Mouse (Mus musculus) forebrain, embryonic 12.5 days (tissue): Measurements from ENCODE around the gene 1700001P01Rik. TPM values are rescaled to one million over a fixed set of nuclear protein-coding genes. Genes with fewer than 3 reads are reported as not detected.

ENCODE experiments used
- ATAC-seq: fragments of 200-750 bp; cut with Nextera tagmentation; 2 replicates; pipeline ENCODE4 v1.8.0; 2017; ENCODE audit warnings: moderate TSS enrichment; ENCODE audit not compliant: low FRiP score
- H3K27ac ChIP-seq: fragments of 300-500 bp; sonication (generic); 2 replicates; pipeline ENCODE4 v1.5.1; 2016; ENCODE audit warnings: mild to moderate bottlenecking
- H3K27me3 ChIP-seq: fragments of 300-500 bp; sonication (generic); 2 replicates; pipeline ENCODE4 v1.6.1; 2016; ENCODE audit warnings: mild to moderate bottlenecking
- H3K36me3 ChIP-seq: fragments of 300-500 bp; sonication (generic); replicated peaks from 2 replicates; pipeline ENCODE4 v1.6.1; 2016; ENCODE audit warnings: mild to moderate bottlenecking
- H3K4me1 ChIP-seq: fragments of 300-500 bp; sonication (generic); 2 replicates; pipeline ENCODE4 v1.6.1; 2016
- H3K4me2 ChIP-seq: fragments of 300-500 bp; sonication (generic); 2 replicates; pipeline ENCODE4 v1.6.1; 2016; ENCODE audit warnings: mild to moderate bottlenecking, moderate library complexity
- H3K4me3 ChIP-seq: fragments of 300-500 bp; sonication (generic); replicated peaks from 2 replicates; pipeline ENCODE4 v1.5.1; 2016; ENCODE audit warnings: mild to moderate bottlenecking
- H3K9ac ChIP-seq: fragments of 300-500 bp; sonication (generic); 2 replicates; pipeline ENCODE4 v1.6.1; 2016; ENCODE audit warnings: mild to moderate bottlenecking
- H3K9me3 ChIP-seq: fragments of 300-500 bp; sonication (generic); 2 replicates; pipeline ENCODE4 v1.6.1; 2016
- WGBS: fragments of 180-500 bp; shearing (Covaris S2); methylation state at CpG from one replicate; pipeline ENCODE4 v1.1.7; 2016; 5-methylcytosine and 5-hydroxymethylcytosine counted together
- polyA plus RNA-seq: library from polyadenylated mRNA; unstranded; fragments of >200 nt; fragmentation: Nextera tagmentation; extraction: Ambion mirVana; gene quantifications from 2 replicates; pipeline ENCODE4 v1.2.1, GENCODE M21; 2016

1700001P01Rik gene
- polyA plus RNA-seq, 1 experiment from 2014 or later: 0.55 TPM

DNA sequence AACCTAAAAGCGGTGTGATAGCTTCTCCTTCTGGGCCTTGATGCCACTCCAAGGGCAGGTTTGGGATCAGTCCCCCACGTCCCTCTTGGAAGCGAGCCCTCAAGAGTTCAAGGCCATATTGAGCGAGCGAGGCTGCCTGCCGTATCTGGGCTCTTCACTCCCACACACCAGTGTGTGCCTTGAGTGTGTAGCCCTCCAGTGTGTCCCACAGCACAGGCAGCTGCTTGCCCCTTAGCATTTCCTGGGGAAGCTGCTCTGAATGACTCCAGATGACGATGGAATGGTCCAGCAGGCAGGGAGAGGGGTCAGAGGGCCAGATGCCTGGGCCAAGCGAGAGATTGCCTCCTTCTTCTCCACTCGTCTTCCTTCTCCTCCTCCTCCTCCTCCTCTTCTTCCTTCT is 41.2 kb upstream of the 1700001P01Rik start:
- H3K4me1 ChIP-seq: peaks cover 76% of the 10 kb centered on the region
- 65% methylated on average over 9 of the region's 9 CpGs for WGBS
- no peak overlapping the region for H3K9ac ChIP-seq
- no peak overlapping the region for H3K4me2 ChIP-seq
- H3K4me3 ChIP-seq: no peak overlapping the region
- H3K27me3 ChIP-seq: no peaks in the 10 kb centered on the region
- peaks cover 35% of the 10 kb centered on the region for H3K36me3 ChIP-seq
- H3K27ac ChIP-seq: peak overlapping the region; percentile 51; the same call in 1 of the 2 replicates
- no peak for ATAC-seq
- H3K9me3 ChIP-seq: no peaks in the 10 kb centered on the region

DNA sequence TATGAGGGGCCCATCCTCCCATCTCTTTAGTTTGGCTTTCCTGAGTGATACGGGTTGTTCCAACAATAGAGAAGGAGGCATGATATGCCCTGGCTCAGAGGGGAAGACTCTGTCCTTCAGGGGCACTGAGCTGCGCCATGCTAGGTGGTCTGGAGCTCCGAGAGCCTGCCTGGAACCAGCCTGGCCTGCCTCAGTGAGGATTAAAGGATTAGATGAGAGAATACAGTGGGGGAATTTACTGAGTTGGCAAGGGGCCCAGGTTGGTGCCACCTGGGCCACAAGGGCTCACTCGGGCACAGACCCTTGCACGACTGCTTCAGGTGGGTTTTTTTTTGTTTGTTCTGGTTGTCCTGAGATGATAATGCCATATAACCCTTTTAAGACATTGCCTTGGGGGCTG is 40.5 kb upstream of the 1700001P01Rik start:
- peaks cover 31% of the 10 kb centered on the region for H3K36me3 ChIP-seq
- peaks cover 84% of the 10 kb centered on the region for H3K4me1 ChIP-seq
- no peak for ATAC-seq
- no peaks in the 10 kb centered on the region for H3K9me3 ChIP-seq
- no peak overlapping the region for H3K9ac ChIP-seq
- no peaks in the 10 kb centered on the region for H3K27me3 ChIP-seq
- H3K4me2 ChIP-seq: no peak overlapping the region
- H3K4me3 ChIP-seq: no peak overlapping the region
- 49% methylated on average over 5 of the region's 5 CpGs for WGBS
- peak overlapping the region; percentile 27; the same call in 1 of the 2 replicates for H3K27ac ChIP-seq

DNA sequence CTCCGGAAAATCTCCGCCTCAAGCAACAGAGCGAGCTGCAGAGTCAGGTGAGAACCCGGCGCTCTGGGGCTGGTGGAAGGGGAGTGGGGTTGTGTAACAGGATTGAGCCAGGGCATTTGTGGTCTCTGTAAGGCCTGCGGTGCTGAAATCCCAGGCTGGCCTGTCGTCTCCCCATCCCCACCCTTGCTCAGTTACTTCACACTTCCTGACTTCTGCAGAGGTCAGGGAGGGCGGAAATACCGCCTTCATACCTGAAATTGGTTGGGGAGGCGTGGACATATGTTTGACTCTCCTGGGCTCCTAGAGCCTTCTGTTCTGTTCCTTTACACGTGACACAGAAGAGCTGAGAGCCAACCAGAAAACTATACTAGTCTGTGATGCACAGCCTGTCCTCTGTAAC is 40.0 kb upstream of the 1700001P01Rik start:
- Histone ChIP-seq H3K27me3 (no peaks in the 10 kb centered on the region), H3K9me3 (no peaks in the 10 kb centered on the region), H3K4me3 (no peak overlapping the region), H3K36me3 (peaks cover 26% of the 10 kb centered on the region), H3K27ac (peak overlapping the region; percentile 27), H3K9ac (no peak overlapping the region), H3K4me1 (peaks cover 86% of the 10 kb centered on the region), H3K4me2 (no peak overlapping the region)
- 72% methylated on average over 11 of the region's 11 CpGs for WGBS
- ATAC-seq: no peak

DNA sequence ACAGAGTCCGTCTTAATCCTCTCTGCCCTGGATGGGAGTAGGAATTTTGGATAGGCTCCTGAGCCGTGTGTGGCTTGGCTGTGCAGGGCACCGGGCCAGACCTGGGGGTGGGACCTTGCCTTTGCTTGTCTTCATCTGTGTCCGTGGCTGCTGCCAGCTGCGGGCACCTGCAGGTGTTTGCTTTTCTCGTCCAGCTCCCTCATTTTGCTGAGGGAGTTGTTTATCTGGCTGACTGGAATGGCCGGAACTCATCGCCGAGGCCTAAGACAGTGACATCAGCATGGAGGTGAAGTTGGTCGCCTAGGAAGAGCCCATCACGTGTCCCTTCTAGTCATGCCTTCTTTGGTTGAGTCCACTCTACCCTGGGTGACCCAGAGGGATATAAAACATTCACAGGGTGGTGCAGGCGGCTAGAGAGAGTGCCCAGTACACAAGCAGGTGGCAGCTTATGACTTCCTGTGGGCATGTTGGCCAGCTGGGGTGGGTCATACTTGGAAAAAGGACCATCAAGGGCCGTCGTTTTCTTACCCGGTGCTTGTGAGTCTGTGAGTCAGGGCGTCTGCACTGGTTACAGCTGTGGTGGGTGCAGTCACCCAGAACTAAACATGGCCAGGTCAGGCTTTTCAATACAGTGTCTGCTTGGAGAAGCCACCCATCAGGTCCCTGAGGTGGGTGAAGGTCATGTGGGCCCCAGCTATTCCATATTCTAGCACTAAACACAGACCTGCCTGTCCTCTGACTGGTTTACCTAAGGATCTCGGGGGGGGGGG is 38.2 kb upstream of the 1700001P01Rik start:
- H3K4me3 ChIP-seq: no peak overlapping the region
- no peak overlapping the region for H3K9ac ChIP-seq
- peaks cover 97% of the 10 kb centered on the region for H3K4me1 ChIP-seq
- no peaks in the 10 kb centered on the region for H3K27me3 ChIP-seq
- H3K36me3 ChIP-seq: peaks cover 25% of the 10 kb centered on the region
- WGBS: 86% methylated on average over 17 of the region's 17 CpGs
- no peak overlapping the region for H3K4me2 ChIP-seq
- ATAC-seq: no peak
- peak overlapping the region; percentile 93 for H3K27ac ChIP-seq
- no peaks in the 10 kb centered on the region for H3K9me3 ChIP-seq

DNA sequence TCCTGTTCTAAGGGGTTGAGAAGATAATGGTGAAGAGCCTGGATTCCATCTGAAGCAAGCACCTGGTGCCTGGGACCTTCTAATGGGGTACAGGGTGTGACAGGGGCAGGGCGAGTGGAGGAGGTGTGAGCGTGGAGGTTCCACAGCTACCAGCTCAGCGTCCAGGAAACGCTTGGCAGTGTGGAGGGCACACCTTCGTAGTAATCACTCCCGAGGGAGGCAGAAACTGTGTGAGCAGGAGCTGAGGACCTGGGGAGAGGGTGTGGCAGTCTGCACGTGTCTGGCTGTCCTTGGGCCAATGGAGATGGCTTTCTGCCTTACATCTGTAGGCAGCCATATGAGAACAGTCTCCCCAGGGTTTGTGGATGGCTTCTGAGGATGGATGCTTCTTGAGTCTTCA is 37.4 kb upstream of the 1700001P01Rik start:
- H3K27me3 ChIP-seq: no peaks in the 10 kb centered on the region
- WGBS: 33% methylated on average over 7 of the region's 7 CpGs
- peak overlapping the region; percentile 49 for H3K4me2 ChIP-seq
- H3K9me3 ChIP-seq: no peaks in the 10 kb centered on the region
- peak overlapping the region; percentile 44 for H3K9ac ChIP-seq
- H3K36me3 ChIP-seq: peaks cover 34% of the 10 kb centered on the region
- peak; percentile 30; the same call in 1 of the 2 replicates for ATAC-seq
- H3K4me3 ChIP-seq: peak overlapping the region; percentile 15; the same call in 1 of the 2 replicates
- peaks cover 97% of the 10 kb centered on the region for H3K4me1 ChIP-seq
- H3K27ac ChIP-seq: peak overlapping the region; percentile 93

DNA sequence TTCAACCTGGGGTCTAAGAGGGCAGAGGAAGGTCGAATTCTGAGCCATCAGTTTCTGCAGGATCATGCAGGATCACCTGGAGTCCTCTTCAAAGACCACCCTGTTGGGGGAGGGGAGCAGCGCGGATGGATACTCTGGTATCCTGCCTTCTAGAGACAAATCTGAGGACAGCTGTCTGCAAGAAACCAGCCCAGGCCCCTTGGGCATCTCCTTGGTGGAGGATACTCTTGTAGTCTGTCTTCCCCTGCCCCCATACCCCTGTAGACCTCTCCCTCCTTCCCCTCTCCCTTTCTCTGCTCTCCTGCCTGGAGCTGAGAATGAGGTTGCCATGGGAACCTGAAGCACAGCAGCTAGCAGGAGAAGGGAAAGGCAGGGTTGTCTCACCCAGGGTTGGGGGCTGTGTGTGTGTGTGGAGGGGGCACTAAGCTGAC is 36.8 kb upstream of the 1700001P01Rik start:
- ATAC-seq: peak; percentile 89
- Histone ChIP-seq H3K4me2 (peak overlapping the region; percentile 49), H3K4me1 (peaks cover 98% of the 10 kb centered on the region), H3K27ac (peak overlapping the region; percentile 93), H3K9ac (peak overlapping the region; percentile 44), H3K9me3 (no peaks in the 10 kb centered on the region), H3K36me3 (peaks cover 39% of the 10 kb centered on the region), H3K27me3 (no peaks in the 10 kb centered on the region), H3K4me3 (peak overlapping the region; percentile 15)
- WGBS: 21% methylated on average over 3 of the region's 3 CpGs

DNA sequence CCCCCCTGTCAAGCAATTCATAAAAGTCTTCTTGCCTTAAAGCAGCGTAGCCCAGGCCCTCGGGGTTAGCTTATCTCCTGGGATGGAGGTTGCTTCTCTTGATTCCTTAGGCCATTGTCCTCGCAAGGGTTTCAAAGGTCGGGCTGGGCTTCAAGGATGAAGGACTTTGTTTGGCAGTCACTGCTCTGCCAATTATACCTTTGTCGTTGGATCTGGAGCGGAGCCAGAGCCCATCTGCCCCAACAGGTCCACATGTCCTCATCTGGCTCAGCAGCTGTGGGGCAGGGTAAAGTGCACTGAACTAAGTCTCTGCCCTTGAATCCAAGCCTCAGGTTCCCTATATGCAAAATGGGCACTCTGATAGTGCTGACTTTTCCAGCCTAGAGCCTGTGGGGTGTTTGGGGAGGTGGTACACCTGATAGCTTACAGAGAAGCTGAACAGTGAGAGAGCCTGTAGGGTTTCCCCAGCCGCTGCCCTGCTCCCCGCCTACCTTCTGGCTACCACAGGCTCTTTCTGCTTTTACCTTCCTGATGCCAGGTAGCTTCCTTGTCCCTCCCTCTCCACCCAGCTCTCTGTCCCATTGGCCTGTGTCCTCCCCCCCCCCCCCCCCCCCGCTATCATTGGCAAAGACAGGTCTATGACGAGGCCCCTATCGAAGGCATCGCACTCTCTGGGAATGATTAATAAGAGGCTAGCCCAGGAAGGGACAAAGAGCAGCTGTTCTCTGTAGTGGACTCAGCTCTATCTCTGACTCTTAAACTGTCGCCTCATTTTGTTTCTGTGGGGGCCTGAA is 36.0 kb upstream of the 1700001P01Rik start:
- Histone ChIP-seq H3K27me3 (no peaks in the 10 kb centered on the region), H3K4me2 (peak overlapping the region; percentile 49), H3K9ac (peak overlapping the region; percentile 44), H3K27ac (peak overlapping the region; percentile 93), H3K9me3 (no peaks in the 10 kb centered on the region), H3K4me3 (peak overlapping the region; percentile 15; the same call in 1 of the 2 replicates), H3K4me1 (peaks cover 96% of the 10 kb centered on the region), H3K36me3 (peaks cover 46% of the 10 kb centered on the region)
- peak; percentile 36 for ATAC-seq
- 24% methylated on average over 12 of the region's 13 CpGs for WGBS

DNA sequence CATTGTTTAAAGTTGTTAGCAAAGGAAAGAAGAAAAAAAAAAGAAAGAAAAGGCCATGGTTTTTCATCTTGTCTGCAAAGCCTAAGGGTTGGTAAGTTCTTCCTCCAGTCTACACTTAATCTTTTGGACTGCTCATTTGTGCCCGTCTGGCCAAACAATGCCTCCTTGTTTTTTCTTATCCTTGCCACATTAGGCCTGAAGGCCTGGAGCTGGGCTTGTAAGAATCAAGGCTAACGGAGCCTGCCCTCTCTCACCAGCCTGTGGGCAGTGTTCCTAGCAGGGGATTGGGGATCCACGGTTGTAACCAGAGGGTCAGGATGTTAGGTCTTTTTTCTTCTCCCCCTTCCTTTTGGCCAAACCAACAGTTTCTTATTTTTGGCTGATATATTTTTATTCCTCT is 35.3 kb upstream of the 1700001P01Rik start:
- Histone ChIP-seq H3K9me3 (no peaks in the 10 kb centered on the region), H3K9ac (peak overlapping the region; percentile 44; the same call in 1 of the 2 replicates), H3K27ac (peak overlapping the region; percentile 93), H3K4me2 (no peak overlapping the region), H3K36me3 (peaks cover 46% of the 10 kb centered on the region), H3K27me3 (no peaks in the 10 kb centered on the region), H3K4me3 (no peak overlapping the region), H3K4me1 (peaks cover 96% of the 10 kb centered on the region)
- ATAC-seq: no peak
- WGBS: 10% methylated on average over 3 of the region's 3 CpGs

DNA sequence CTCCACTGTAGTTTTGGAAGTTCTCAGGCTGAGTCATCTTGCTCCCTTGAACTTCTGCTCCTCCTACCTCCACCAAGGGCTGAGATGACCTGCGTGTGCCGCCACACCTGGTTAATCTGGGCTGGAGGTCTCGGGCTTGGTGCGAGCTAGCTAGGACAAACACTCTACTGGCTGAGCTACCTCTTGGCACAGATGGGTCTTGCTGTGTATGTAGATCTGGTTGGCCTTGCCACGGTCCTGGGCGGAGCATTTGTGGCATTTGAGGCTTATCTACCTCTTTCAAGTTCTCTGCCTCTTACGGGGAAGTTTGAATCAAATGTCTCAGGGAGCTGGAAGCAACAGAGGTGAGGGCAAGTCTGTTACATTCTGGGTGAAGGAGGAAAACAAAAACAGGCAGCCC is 34.6 kb upstream of the 1700001P01Rik start:
- peaks cover 40% of the 10 kb centered on the region for H3K36me3 ChIP-seq
- H3K4me3 ChIP-seq: no peak overlapping the region
- H3K27ac ChIP-seq: peak overlapping the region; percentile 19; the same call in 1 of the 2 replicates
- H3K9ac ChIP-seq: peak overlapping the region; percentile 29; the same call in 1 of the 2 replicates
- no peaks in the 10 kb centered on the region for H3K27me3 ChIP-seq
- no peak overlapping the region; the same call in 1 of the 2 replicates for H3K4me2 ChIP-seq
- no peaks in the 10 kb centered on the region for H3K9me3 ChIP-seq
- ATAC-seq: no peak
- H3K4me1 ChIP-seq: peaks cover 96% of the 10 kb centered on the region
- 83% methylated on average over 7 of the region's 7 CpGs for WGBS

DNA sequence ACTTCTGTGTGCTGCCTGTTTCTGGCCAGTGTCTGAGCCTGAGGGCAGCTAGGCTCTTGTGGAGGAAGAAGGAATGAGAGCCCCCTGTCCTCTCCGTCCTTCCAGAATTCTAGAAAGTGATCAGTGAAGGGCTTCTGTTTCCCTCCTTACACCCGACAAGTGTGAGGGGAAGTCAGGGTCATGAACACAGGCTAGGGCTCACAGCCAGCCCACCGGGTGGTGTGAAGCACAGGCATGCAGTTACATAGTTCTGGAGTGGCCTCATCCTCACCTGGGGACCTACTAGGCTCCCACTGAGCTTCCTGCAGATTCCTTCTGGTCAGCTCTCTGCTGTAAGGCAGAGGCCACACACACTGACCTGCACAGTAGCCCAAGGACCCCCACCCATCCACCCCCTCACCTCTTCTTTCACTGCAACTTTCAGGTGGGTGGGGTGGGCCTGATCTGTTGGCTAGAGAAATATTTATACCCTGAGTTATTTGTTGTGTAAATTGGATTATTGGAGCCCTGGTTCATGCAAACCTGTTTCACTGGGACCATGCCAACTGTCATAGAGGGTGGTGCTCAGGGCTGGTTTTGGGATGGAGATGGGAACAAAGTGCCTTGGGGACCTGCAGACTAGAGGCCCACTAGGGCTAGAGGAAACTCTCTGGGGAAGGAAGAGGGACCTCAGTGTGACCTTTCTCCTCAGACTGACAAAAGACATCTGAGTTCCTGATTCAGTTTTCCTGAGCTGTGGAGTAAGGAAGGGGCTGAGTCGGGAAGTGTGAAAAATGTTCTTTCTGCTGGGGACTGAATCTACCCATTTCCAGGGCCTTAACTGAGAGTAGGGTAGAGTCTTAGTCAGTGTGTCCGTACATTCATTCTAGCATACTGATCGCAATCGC is 33.8 kb upstream of the 1700001P01Rik start:
- no peak overlapping the region for H3K9ac ChIP-seq
- H3K4me3 ChIP-seq: no peak overlapping the region
- no peaks in the 10 kb centered on the region for H3K27me3 ChIP-seq
- H3K4me1 ChIP-seq: peaks cover 96% of the 10 kb centered on the region
- ATAC-seq: no peak
- peaks cover 36% of the 10 kb centered on the region for H3K36me3 ChIP-seq
- H3K9me3 ChIP-seq: no peaks in the 10 kb centered on the region
- no peak overlapping the region for H3K4me2 ChIP-seq
- H3K27ac ChIP-seq: 0 out of 2 replicates have a peak overlapping the region, but pooled peaks have one; percentile 51
- WGBS: 77% methylated on average over 7 of the region's 7 CpGs

DNA sequence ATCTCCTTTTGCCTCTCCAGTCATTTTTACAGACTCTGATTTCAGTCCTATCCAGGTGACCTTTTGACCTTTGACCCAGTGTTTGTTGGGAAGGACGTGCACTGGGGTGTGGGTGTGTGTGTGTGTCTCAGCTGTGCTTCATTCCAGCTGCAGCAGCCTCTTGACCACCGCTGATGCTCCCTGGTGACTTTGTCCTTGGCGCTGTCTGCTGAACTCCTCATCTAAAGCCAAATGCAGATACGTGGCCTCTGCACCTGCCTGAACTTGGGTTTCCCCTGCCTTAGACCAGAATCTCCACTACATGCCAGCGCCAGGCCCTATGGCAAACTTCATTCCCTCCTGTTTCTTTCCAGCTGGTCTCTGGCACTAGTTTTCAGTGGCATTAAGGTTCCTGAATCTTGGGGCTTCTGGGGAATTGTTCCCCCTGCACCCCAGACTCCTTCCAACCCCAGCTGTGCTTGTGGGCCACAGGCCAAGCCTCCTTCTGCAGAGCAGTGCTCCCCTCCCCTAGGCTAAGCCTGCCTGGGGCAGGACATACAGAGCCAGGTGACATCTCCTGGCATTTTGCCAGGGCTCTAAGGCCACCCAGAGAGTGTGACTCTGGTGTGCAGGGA is 33.0 kb upstream of the 1700001P01Rik start:
- H3K9ac ChIP-seq: no peak overlapping the region
- H3K4me2 ChIP-seq: no peak overlapping the region
- no peak overlapping the region for H3K4me3 ChIP-seq
- no peaks in the 10 kb centered on the region for H3K27me3 ChIP-seq
- no peaks in the 10 kb centered on the region for H3K9me3 ChIP-seq
- 53% methylated on average over 5 of the region's 5 CpGs for WGBS
- H3K4me1 ChIP-seq: peaks cover 96% of the 10 kb centered on the region
- H3K36me3 ChIP-seq: peaks cover 32% of the 10 kb centered on the region
- no peak for ATAC-seq
- H3K27ac ChIP-seq: peak overlapping the region; percentile 51
